ENCODE assay signal across 18 mouse cellular contexts in genomic region chr3:101305046-101305445, GRCm38 (mm10). TPM values are rescaled to one million over a fixed set of nuclear protein-coding genes. Genes with fewer than 3 reads are reported as not detected.
A peak's percentile ranks its signal among the peaks of the same experiment; 100 is the strongest.
DNase-seq lines count a peak whose midpoint lies in the region.
"Had no signal": no experiment of that assay in that cellular context is flagged by ENCODE, and none has a peak within 500 bp of the region (broad histone marks: within the 10 kb centered on the region; RNA-seq: fewer than 3 reads in every experiment).

No protein-coding gene starts in this region.

- peak; percentile 22 for DNase-seq in cerebellum, adult 9-10 months
- no peak for DNase-seq in cerebellum, adult 11-12 months
- DNase-seq in left cerebral cortex, postnatal 4 days: peak; percentile 45
- DNase-seq in left cerebral cortex, adult 18-20 months (ENCODE audit: low spot score in 2 of 2): no peak
- peak; percentile 62 to 70 for DNase-seq in cerebellum, postnatal 25 days
- DNase-seq in lung, postnatal 10 days: no peak
- DNase-seq in gastrocnemius, postnatal 10 days: no peak
- DNase-seq: adrenal gland, adult 2 months; adrenal gland, postnatal 14 days; gastrocnemius, postnatal 14 days; heart, adult 11 months; heart, postnatal 10 days; heart, postnatal 4 days; kidney, adult 18-20 months; kidney, adult 9 months had no signal

- intact Hi-C loops in left cerebral cortex, postnatal 4 days (cut with DNase I): loop anchor here (2.0 to 10.0 kb wide), 2 partner anchors 158 to 510 kb away; no protein-coding TSS in a partner anchor

RNA-seq across cellular contexts. Expression of gene Cd2, which starts 17.3 kb away (rescaled TPM):
- total RNA-seq in left cerebral cortex, postnatal 4 days (2021): under 1 TPM in 1 of 2 experiments, not detected in 1; 0.44 TPM
- total RNA-seq in left cerebral cortex, adult 18-20 months (2021): not detected
- under 1 TPM in 1 of 2 experiments, not detected in 1; 0.23 TPM for total RNA-seq in gastrocnemius, postnatal 10 days (2021)
- total RNA-seq: gastrocnemius, adult 18-20 months; hindbrain, postnatal 0 days; MEL had no signal

Comparison
In these comparisons a context has a peak if more than half of its experiments do, and no peak if none do; other contexts are left out.
1. DNase-seq: peak in cerebellum, adult 9-10 months (single experiment), left cerebral cortex, postnatal 4 days (single experiment) and cerebellum, postnatal 25 days (2 of 2); none in cerebellum, adult 11-12 months (single experiment), left cerebral cortex, adult 18-20 months (0 of 2), lung, postnatal 10 days (single experiment) and gastrocnemius, postnatal 10 days (single experiment).